Mouse (Mus musculus) erythroblast, embryonic 14.5 days (primary cell): ENCODE measurements around the gene Lpar4.

Experiments
- GATA1 ChIP-seq: IDR thresholded peaks from 2 replicates; pipeline ENCODE4 v1.6.1; 2012; ENCODE audit warnings: low read length, inconsistent platforms, mixed read lengths
- TAL1 ChIP-seq: IDR thresholded peaks from 3 replicates; pipeline ENCODE4 v1.6.1; 2012; ENCODE audit warnings: low read length, inconsistent platforms, mixed read lengths

GRCm38 (mm10) chrX:106871426-106871825, 49.0 kb upstream of the Lpar4 start:
- no peak for TF ChIP-seq GATA1
- TF ChIP-seq TAL1: no peak
